Mouse (Mus musculus) thymus, postnatal 14 days (tissue): ENCODE results near the gene Tdg.
A peak's percentile ranks its signal among the peaks of the same experiment; 100 is the strongest.

Experiments used
- DNase-seq: peaks from one replicate; pipeline ENCODE4 v3.0.0; 2021

Gene Tdg

DNA sequence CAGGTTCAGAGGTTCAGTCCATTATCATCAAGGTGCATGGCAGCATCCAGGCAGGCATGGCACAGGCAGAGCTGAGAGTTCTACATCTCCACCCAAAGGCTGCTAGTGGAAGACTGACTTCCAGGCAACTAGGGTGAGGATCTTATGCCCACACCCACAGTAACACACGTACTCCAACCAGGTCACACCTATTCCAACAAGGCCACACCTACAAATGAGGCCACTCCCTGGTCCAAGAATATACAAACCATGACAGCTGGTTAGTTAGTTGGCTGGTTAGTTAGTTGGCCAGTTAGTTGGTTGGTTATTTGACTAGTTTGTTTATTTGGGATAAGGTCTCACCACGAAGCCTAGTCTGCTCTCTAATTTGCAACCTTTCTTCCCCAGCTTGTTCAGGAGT is 33.7 kb downstream of the Tdg start:
- DNase-seq: no peak

GRCm38 (mm10) chr10:82665951-82666350 is 36.3 kb downstream of the Tdg start:
- DNase-seq: no peak

DNA sequence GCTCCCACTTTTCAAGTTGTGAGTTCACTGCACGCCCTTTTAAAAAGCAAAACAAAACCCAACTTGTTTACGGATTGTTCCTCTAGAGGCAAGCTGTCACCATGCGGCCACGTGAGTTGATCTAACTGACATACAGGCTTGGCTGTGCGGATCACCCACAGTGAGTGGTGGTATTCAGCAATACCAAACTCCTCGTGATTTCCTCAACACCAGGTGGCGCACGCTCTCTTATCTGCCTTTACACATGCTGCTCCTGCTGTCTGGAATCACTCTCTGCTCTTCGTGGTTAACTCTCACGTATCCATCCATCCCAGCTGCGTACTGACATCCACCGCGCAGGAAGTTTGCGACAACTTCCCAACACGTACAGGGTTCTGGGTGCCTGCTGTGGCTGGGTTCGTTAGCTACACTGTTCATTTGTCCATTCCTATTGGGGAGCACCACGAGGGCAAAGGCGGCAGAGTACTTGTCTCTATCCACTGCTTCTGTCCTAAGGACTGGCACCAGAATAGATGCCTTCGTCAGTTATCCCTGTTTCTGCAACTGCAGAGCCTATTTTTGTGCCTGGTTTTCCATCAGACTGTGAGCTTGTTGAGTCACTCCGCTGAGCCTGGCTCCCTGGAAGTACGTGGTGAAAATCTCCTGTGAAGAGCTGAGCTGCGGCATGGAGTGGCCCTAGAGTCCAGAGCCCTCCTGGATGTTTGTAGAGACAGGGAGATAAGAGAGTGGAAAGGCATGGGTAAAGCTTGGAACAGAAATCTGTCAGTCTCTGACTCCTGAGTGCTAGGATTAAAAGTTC is 37.0 kb downstream of the Tdg start:
- peak; percentile 90 for DNase-seq

DNA sequence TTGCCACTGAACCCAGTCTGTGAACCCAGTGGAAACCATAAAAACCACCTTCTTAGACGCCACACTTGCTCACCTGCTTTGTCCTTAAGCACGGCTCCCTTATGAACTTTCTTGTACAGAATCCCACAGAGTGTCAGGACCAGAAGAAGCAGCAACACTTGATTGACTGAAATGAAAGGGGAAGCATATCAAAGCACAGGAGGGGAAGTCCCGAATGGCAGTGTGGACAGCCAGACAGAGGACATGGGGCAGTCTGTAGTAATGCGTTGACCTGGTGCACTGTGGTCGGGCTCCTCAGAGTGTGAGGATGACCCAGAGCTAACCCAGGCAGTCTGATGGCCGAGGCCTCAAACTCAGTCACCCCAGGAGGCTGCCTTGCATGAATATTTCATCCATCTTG is 40.6 kb downstream of the Tdg start:
- no peak for DNase-seq

DNA sequence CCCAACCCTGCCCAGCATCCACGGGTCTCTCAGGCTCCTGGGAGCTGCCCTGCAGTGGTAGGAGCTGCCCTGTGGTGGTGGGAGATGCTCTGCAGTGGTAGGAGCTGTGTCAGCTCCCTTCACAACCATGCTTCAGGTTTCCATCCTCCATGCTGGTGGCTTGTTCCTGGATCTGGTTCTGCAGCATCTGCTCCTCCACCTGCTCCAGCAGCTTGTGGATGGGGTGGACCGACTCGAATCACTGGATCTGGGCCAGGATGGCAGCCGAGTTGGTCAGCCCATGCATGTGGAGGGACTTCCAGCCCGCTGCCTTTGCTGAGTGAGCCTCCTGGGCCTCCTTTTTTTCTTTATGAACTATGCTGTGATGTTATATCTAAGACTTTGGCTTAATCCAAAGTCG is 47.3 kb downstream of the Tdg start:
- DNase-seq: no peak

- DNase-seq: no peak
Measured at GRCm38 (mm10) chr10:82680769-82681168, 51.1 kb downstream of the Tdg start.

GRCm38 (mm10) chr10:82681639-82682038 is 52.0 kb downstream of the Tdg start:
- DNase-seq: no peak

DNA sequence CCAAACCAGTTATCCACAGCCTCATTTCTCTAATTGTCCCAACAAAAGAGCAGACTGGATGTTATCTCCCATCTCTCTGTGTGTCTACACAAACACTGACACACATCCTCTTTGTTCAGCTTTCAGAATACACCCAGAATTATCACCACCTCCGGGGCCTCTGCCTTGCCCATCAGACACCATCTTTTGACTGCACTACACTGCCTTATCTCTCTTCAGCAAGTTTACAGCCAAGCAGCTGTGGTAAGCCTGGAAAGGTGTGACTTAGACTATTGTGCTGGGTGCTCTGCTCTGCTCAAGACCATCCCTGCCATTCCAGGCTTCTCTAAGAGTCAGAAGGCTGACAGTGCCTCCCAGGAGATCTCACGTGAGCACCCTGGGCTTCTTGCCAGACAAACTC is 55.8 kb downstream of the Tdg start:
- no peak for DNase-seq

DNA sequence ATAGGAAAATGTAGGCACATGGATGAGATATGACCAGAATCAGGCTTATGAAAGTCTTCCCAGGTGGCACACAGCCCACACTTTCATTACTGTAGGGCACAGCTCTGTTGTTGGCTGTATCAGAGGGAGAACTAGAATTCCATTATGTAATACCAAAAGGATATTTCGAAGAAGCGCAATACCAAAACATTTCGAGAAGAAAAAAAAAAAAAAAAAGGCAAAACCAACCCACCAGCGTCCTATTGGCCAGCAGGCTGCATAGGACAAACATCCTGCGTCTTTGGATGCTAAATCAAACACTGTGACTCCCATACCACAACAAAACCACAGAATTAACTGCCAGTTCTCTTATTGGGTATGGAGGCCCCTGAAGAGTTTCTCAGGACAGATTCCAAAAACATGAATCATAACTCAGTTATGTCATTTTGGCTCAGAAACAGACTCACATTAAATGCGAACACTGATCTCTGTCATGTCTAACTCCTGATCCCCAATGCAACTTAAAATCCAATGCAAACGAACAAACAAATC is 60.1 kb downstream of the Tdg start:
- DNase-seq: no peak

DNA sequence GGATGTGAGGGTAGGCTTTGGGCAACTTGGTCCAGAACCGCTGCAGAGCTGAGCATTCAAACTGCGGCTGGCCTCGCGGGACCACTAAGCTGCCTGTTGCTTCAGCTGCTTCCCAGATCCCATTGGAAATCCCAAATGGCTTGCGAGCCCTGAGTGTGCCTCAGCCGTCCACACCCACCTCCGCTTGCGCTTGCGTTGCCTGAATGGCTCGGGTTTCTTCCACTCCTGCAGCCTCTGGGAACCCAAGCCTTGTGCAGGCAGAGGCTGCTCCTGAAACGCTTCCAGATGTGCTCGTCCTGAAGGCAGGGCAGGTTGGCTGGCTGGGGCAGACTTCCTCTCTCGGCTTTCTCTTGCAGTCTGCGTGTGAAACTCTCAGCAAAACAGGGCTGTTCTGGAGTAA is 60.9 kb downstream of the Tdg start, which contains the start of gene Glt8d2:
Gene Glt8d2 (minus strand): TSS at position 157 of the 400 bp plus-strand sequence.
- no peak for DNase-seq

DNA sequence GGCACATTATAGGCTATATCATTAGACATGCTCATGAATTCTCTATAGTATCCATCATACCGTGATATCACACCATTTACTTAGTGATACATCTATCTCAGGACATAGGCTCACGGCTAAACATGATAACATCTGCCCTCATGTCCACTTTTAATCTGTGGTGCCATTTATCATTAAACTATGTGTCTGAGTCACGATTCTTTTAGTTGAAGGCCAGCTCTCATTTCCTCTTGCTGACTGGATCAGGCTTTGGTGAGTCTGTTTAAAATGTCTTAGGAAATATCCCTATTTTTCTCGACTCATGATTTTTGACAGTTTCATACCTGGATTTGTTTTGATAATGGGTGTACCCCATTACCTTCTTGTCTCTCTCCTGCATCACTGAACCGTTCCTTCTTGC is 66.3 kb downstream of the Tdg start, which contains the start of gene Hcfc2:
Gene Hcfc2 (plus strand): TSS at position 205 of the 400 bp plus-strand sequence.
- no peak for DNase-seq

DNA sequence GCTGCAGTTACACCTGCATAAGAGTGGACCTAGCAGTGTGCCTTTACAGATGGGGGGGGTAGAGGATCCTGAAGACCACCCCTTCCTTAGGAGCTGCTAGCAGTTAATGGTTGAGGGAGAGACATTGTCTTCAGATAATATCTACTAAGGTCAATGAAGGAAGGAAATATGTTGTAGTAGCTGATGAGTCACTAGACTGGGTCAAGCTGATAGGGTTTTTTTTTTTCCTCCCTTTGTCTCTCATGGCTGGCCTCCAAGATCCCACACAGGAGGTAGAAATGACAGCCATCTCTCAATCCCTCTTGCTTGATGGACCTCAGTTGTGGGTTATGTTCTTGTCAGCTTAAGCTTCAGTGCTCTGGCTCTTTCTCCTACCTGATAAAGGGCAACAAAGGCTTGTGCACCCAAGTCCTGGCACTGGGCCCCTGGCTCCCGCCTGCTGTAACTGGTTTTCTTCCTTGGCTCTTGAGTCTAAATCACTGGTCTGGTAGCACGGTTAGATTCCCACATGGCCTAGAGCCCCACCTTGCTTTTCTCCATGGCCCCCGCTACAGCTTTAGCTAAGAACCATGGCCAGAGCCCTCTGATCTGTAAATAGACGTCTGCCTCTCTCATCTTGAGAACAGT is 66.9 kb downstream of the Tdg start:
- no peak for DNase-seq

- DNase-seq: no peak
Measured at GRCm38 (mm10) chr10:82697305-82697898, 67.8 kb downstream of the Tdg start.

GRCm38 (mm10) chr10:82698712-82699261 is 69.2 kb downstream of the Tdg start:
- DNase-seq: peak; percentile 95

- peak; percentile 58 for DNase-seq
Measured at GRCm38 (mm10) chr10:82699296-82699941, 69.8 kb downstream of the Tdg start.
